Mouse (Mus musculus) kidney, postnatal 0 days (tissue): ENCODE results near the gene Aspscr1. TPM values are rescaled to one million over a fixed set of nuclear protein-coding genes. Genes with fewer than 3 reads are reported as not detected.

Experiments
- ATAC-seq: fragments of 200-750 bp; cut with Nextera tagmentation; replicated peaks from 2 replicates; pipeline ENCODE4 v1.8.0; 2017; ENCODE audit warnings: low read depth, moderate number of reproducible peaks, moderate TSS enrichment, moderate library complexity; ENCODE audit not compliant: low FRiP score
- DNase-seq: peaks from one replicate; pipeline ENCODE4 v3.0.0-alpha.2; 2016; ENCODE audit warnings: low spot score
- H3K27ac ChIP-seq: fragments of 300-500 bp; sonication (generic); 2 replicates; pipeline ENCODE4 v1.5.1; 2014; ENCODE audit warnings: mild to moderate bottlenecking
- H3K27me3 ChIP-seq: fragments of 300-500 bp; sonication (generic); 2 replicates; pipeline ENCODE4 v1.6.1; 2014; ENCODE audit warnings: low read length, mixed read lengths; ENCODE audit not compliant: insufficient read depth
- H3K36me3 ChIP-seq: fragments of 300-500 bp; sonication (generic); 2 replicates; pipeline ENCODE4 v1.6.1; 2014; ENCODE audit warnings: low read length, mixed read lengths; ENCODE audit not compliant: insufficient read depth
- H3K4me1 ChIP-seq: fragments of 300-500 bp; sonication (generic); replicated peaks from 2 replicates; pipeline ENCODE4 v1.6.1; 2014; ENCODE audit warnings: antibody characterized with exemption, low read length, mixed read lengths; ENCODE audit not compliant: insufficient read depth
- H3K4me2 ChIP-seq: fragments of 300-500 bp; sonication (generic); 2 replicates; pipeline ENCODE4 v1.6.1; 2014; ENCODE audit warnings: mild to moderate bottlenecking, low read length, moderate library complexity, mixed read lengths
- H3K4me3 ChIP-seq: fragments of 300-500 bp; sonication (generic); replicated peaks from 2 replicates; pipeline ENCODE4 v1.5.1; 2014; ENCODE audit warnings: low read depth, low read length
- H3K9ac ChIP-seq: fragments of 300-500 bp; sonication (generic); 2 replicates; pipeline ENCODE4 v1.6.1; 2014; ENCODE audit warnings: low read depth, low read length
- H3K9me3 ChIP-seq: fragments of 300-500 bp; sonication (generic); replicated peaks from 2 replicates; pipeline ENCODE4 v1.6.1; 2016; ENCODE audit warnings: low read length, inconsistent platforms, mixed read lengths
- CTCF ChIP-seq: IDR thresholded peaks from 2 replicates; pipeline ENCODE4 v1.5.1; 2016; ENCODE audit warnings: antibody characterized with exemption, low read depth, mild to moderate bottlenecking, moderate library complexity
- WGBS: fragments of 180-500 bp; shearing (Covaris S2); extraction: QIAGEN DNeasy Blood & Tissue Kit; methylation state at CpG from one replicate; pipeline ENCODE4 v1.1.7; 2014; 5-methylcytosine and 5-hydroxymethylcytosine counted together
- polyA plus RNA-seq: library from polyadenylated mRNA; unstranded; fragments of >200 nt; fragmentation: Nextera tagmentation; extraction: Ambion mirVana; gene quantifications from 2 replicates; pipeline ENCODE4 v1.2.1, GENCODE M21; 2015

Gene Aspscr1
- polyA plus RNA-seq, 1 experiment from 2014 or later, result 122 TPM

GRCm38 (mm10) chr11:120651872-120652271, 20.9 kb upstream of the Aspscr1 start:
- WGBS, result 85% methylated on average over 3 of the region's 3 CpGs
- Histone ChIP-seq H3K9ac (no peak overlapping the region), H3K4me2 (no peak overlapping the region), H3K4me1 (peaks cover 5% of the 10 kb centered on the region), H3K27me3 (no peaks in the 10 kb centered on the region), H3K9me3 (no peaks in the 10 kb centered on the region), H3K36me3 (no peaks in the 10 kb centered on the region), H3K4me3 (no peak overlapping the region), H3K27ac (no peak overlapping the region)
- ATAC-seq (no peak), DNase-seq (no peak)
- peak; percentile 42 for TF ChIP-seq CTCF

- Histone ChIP-seq H3K4me1 (no peaks in the 10 kb centered on the region), H3K4me2 (no peak overlapping the region), H3K27me3 (peaks cover 7% of the 10 kb centered on the region), H3K36me3 (no peaks in the 10 kb centered on the region), H3K4me3 (no peak overlapping the region), H3K9ac (no peak overlapping the region), H3K9me3 (no peaks in the 10 kb centered on the region), H3K27ac (no peak overlapping the region)
- ATAC-seq (no peak), DNase-seq (no peak)
- WGBS, result 73% methylated on average over 3 of the region's 3 CpGs
- no peak for TF ChIP-seq CTCF
Measured at GRCm38 (mm10) chr11:120654741-120655140, 18.0 kb upstream of the Aspscr1 start.

GRCm38 (mm10) chr11:120657301-120657700, 15.5 kb upstream of the Aspscr1 start:
- ATAC-seq, result no peak
- Histone ChIP-seq H3K4me1 (peaks cover 4% of the 10 kb centered on the region; the same call in 1 of the 2 replicates), H3K4me2 (no peak overlapping the region), H3K4me3 (no peak overlapping the region), H3K27ac (no peak overlapping the region), H3K9ac (no peak overlapping the region), H3K9me3 (no peaks in the 10 kb centered on the region), H3K27me3 (peaks cover 32% of the 10 kb centered on the region), H3K36me3 (no peaks in the 10 kb centered on the region)
- 91% methylated on average over 4 of the region's 4 CpGs for WGBS
- no peak for DNase-seq
- TF ChIP-seq CTCF, result no peak

GRCm38 (mm10) chr11:120658876-120659410, 13.8 kb upstream of the Aspscr1 start:
- peak overlapping the region; percentile 47; the same call in 1 of the 2 replicates for H3K4me3 ChIP-seq
- 1% methylated on average over 24 of the region's 24 CpGs for WGBS
- H3K4me2 ChIP-seq, result peak overlapping the region; percentile 23

GRCm38 (mm10) chr11:120659509-120660300, 13.1 kb upstream of the Aspscr1 start:
- WGBS, result 2% methylated on average over 50 of the region's 50 CpGs
- H3K27ac ChIP-seq, result no peak overlapping the region
- peak overlapping the region; percentile 71 for H3K4me2 ChIP-seq
- no peak overlapping the region; the same call in 1 of the 2 replicates for H3K9ac ChIP-seq
- peak overlapping the region; percentile 47 for H3K4me3 ChIP-seq
- H3K4me1 ChIP-seq, result peaks cover 4% of the 10 kb centered on the region; the same call in 1 of the 2 replicates
- no peaks in the 10 kb centered on the region for H3K9me3 ChIP-seq
- peaks cover 32% of the 10 kb centered on the region for H3K27me3 ChIP-seq
- TF ChIP-seq CTCF, result no peak
- DNase-seq (no peak), ATAC-seq (peak; percentile 12; the same call in 1 of the 2 replicates)
- H3K36me3 ChIP-seq, result no peaks in the 10 kb centered on the region

More at GRCm38 (mm10) chr11:120658876-120659410, 13.8 kb upstream of the Aspscr1 start:
- Histone ChIP-seq H3K4me1 (peaks cover 4% of the 10 kb centered on the region; the same call in 1 of the 2 replicates), H3K27ac (no peak overlapping the region), H3K9ac (no peak overlapping the region), H3K27me3 (peaks cover 32% of the 10 kb centered on the region), H3K9me3 (no peaks in the 10 kb centered on the region), H3K36me3 (no peaks in the 10 kb centered on the region)
- DNase-seq (peak; percentile 81), ATAC-seq (no peak)
- peak; percentile 92 for TF ChIP-seq CTCF

GRCm38 (mm10) chr11:120660301-120661075, 12.3 kb upstream of the Aspscr1 start:
- TF ChIP-seq CTCF, result peak; percentile 18; the same call in 1 of the 2 replicates
- peaks cover 4% of the 10 kb centered on the region; the same call in 1 of the 2 replicates for H3K4me1 ChIP-seq
- H3K9me3 ChIP-seq, result no peaks in the 10 kb centered on the region
- under 1% methylated on average over 86 of the region's 95 CpGs for WGBS
- H3K36me3 ChIP-seq, result no peaks in the 10 kb centered on the region
- peak overlapping the region; percentile 71 for H3K4me2 ChIP-seq
- peak overlapping the region; percentile 52 for H3K9ac ChIP-seq
- peak; percentile 78 for ATAC-seq
- H3K4me3 ChIP-seq, result peak overlapping the region; percentile 47
- DNase-seq, result peak; percentile 61
- peaks cover 32% of the 10 kb centered on the region for H3K27me3 ChIP-seq
- H3K27ac ChIP-seq, result no peak overlapping the region
